Comparison of ENCODE assay signal across 11 mouse cellular contexts in genomic region chr9:31710022-31710421, GRCm38 (mm10).
"Had no signal": no experiment of that assay in that cellular context is flagged by ENCODE, and none has a peak within 500 bp of the region (broad histone marks: within the 10 kb centered on the region; RNA-seq: fewer than 3 reads in every experiment).

No protein-coding gene starts in this region.

- H3K9me3 ChIP-seq: limb, embryonic 15.5 days; liver, embryonic 13.5 days; midbrain, embryonic 13.5 days; stomach, embryonic 15.5 days had no signal

- DNase-seq: layer of hippocampus, adult 9-11 months; layer of hippocampus, postnatal 36 days; liver, embryonic 13.5 days; liver, postnatal 0 days; right cerebral cortex, postnatal 14 days; thymus, adult 2 months; thymus, postnatal 25 days had no signal

- H3K4me3 ChIP-seq: limb, embryonic 15.5 days; liver, embryonic 13.5 days; midbrain, embryonic 13.5 days; stomach, embryonic 15.5 days had no signal

- H3K4me2 ChIP-seq: limb, embryonic 15.5 days; liver, embryonic 13.5 days; midbrain, embryonic 13.5 days; stomach, embryonic 15.5 days had no signal

- H3K27ac ChIP-seq: kidney, postnatal 0 days; limb, embryonic 15.5 days; liver, embryonic 13.5 days; midbrain, embryonic 13.5 days; stomach, embryonic 15.5 days had no signal

- H3K27me3 ChIP-seq: limb, embryonic 15.5 days; liver, embryonic 13.5 days; midbrain, embryonic 13.5 days; stomach, embryonic 15.5 days had no signal

- ATAC-seq: liver, postnatal 0 days; midbrain, embryonic 13.5 days had no signal

- H3K9ac ChIP-seq: limb, embryonic 15.5 days; liver, embryonic 13.5 days; liver, postnatal 0 days; midbrain, embryonic 13.5 days; stomach, embryonic 15.5 days had no signal

- H3K4me1 ChIP-seq: liver, embryonic 13.5 days; midbrain, embryonic 13.5 days; stomach, embryonic 15.5 days had no signal

- H3K36me3 ChIP-seq: limb, embryonic 15.5 days; liver, embryonic 13.5 days; midbrain, embryonic 13.5 days; stomach, embryonic 15.5 days had no signal
